9 mouse cellular contexts compared by ENCODE assay signal in genomic region chr2:4499257-4499656, GRCm38 (mm10).
A peak's percentile ranks its signal among the peaks of the same experiment; 100 is the strongest.
DNase-seq lines count a peak whose midpoint lies in the region; ATAC-seq and TF ChIP-seq lines count a peak whose summit lies in the region.
"Had no signal": no experiment of that assay in that cellular context is flagged by ENCODE, and none has a peak within 500 bp of the region (broad histone marks: within the 10 kb centered on the region; RNA-seq: fewer than 3 reads in every experiment).

No protein-coding gene starts in this region.

- TF ChIP-seq CTCF in brain, embryonic 14.5 days (IDR thresholded peaks at IDR 0.05; ENCODE audit: borderline replicate concordance, extremely low read depth, insufficient read depth, insufficient read length): peak; percentile 59; the same call in 1 of the 2 replicates

- peaks cover 10% of the 10 kb centered on the region; the same call in 1 of the 2 replicates for H3K4me1 ChIP-seq in hindbrain, embryonic 10.5 days (replicated peaks)
- 0 out of 2 replicates have a peak, but pooled peaks cover 3% of the 10 kb centered on the region for H3K4me1 ChIP-seq in hindbrain, embryonic 12.5 days
- H3K4me1 ChIP-seq in forebrain, embryonic 10.5 days: no peaks in the 10 kb centered on the region
- H3K4me1 ChIP-seq: limb, embryonic 15.5 days had no signal

- no peak for TF ChIP-seq POLR2A in brain, embryonic 14.5 days (IDR thresholded peaks at IDR 0.05; ENCODE audit: borderline replicate concordance, extremely low read depth, insufficient read depth, insufficient read length, poor library complexity, severe bottlenecking)

- no peak overlapping the region for H3K27ac ChIP-seq in hindbrain, embryonic 10.5 days
- H3K27ac ChIP-seq in hindbrain, embryonic 12.5 days: no peak overlapping the region
- H3K27ac ChIP-seq in forebrain, embryonic 10.5 days: 0 out of 2 replicates have a peak overlapping the region, but pooled peaks have one; percentile 26

- no peaks in the 10 kb centered on the region for H3K9me3 ChIP-seq in hindbrain, embryonic 10.5 days
- no peaks in the 10 kb centered on the region for H3K9me3 ChIP-seq in hindbrain, embryonic 12.5 days (replicated peaks)
- H3K9me3 ChIP-seq in forebrain, embryonic 10.5 days: no peaks in the 10 kb centered on the region
- H3K9me3 ChIP-seq: limb, embryonic 15.5 days had no signal

- H3K9ac ChIP-seq in hindbrain, embryonic 12.5 days: no peak overlapping the region
- H3K9ac ChIP-seq: limb, embryonic 15.5 days had no signal

- no peaks in the 10 kb centered on the region for H3K27me3 ChIP-seq in hindbrain, embryonic 10.5 days (ENCODE audit: insufficient read depth, poor library complexity, severe bottlenecking)
- H3K27me3 ChIP-seq in hindbrain, embryonic 12.5 days: no peaks in the 10 kb centered on the region
- H3K27me3 ChIP-seq in forebrain, embryonic 10.5 days (ENCODE audit: poor library complexity, severe bottlenecking): no peaks in the 10 kb centered on the region
- H3K27me3 ChIP-seq: limb, embryonic 15.5 days had no signal

- DNase-seq in hindbrain, embryonic 10.5 days (ENCODE audit: low spot score): peak; percentile 61
- peak; percentile 82 for DNase-seq in CD4-positive, CD25-positive, alpha-beta regulatory T cell, adult 2 months (ENCODE audit: low read depth, low spot score)
- DNase-seq in brain, embryonic 14.5 days (ENCODE audit: low read depth): peak; percentile 87
- peak; percentile 60 for DNase-seq in forebrain, embryonic 10.5 days (ENCODE audit: extremely low spot score, low spot score)
- DNase-seq in induced T-regulatory cell, adult 2 months (ENCODE audit: low read depth): peak; percentile 87
- DNase-seq in lung, postnatal 10 days: peak; percentile 83
- peak; percentile 18 to 54 for DNase-seq in spleen, postnatal 14 days (ENCODE audit: low spot score in 2 of 2)

- peaks cover 82% of the 10 kb centered on the region for H3K36me3 ChIP-seq in hindbrain, embryonic 10.5 days
- H3K36me3 ChIP-seq in hindbrain, embryonic 12.5 days: peaks cover 33% of the 10 kb centered on the region
- H3K36me3 ChIP-seq in forebrain, embryonic 10.5 days (replicated peaks): peaks cover 55% of the 10 kb centered on the region

- ATAC-seq in hindbrain, embryonic 12.5 days (ENCODE audit: low FRiP score): no peak

- 11% methylated on average over 1 of the region's 1 CpGs for WGBS in hindbrain, embryonic 10.5 days
- 8% methylated on average over 1 of the region's 1 CpGs for WGBS in hindbrain, embryonic 12.5 days
- 23% methylated on average over 1 of the region's 1 CpGs for WGBS in forebrain, embryonic 10.5 days

- no peak overlapping the region for H3K4me2 ChIP-seq in hindbrain, embryonic 12.5 days (replicated peaks)
- H3K4me2 ChIP-seq: limb, embryonic 15.5 days had no signal

- no peak overlapping the region for H3K4me3 ChIP-seq in hindbrain, embryonic 10.5 days
- H3K4me3 ChIP-seq in hindbrain, embryonic 12.5 days: no peak overlapping the region
- no peak overlapping the region for H3K4me3 ChIP-seq in forebrain, embryonic 10.5 days
- H3K4me3 ChIP-seq: limb, embryonic 15.5 days had no signal

Comparison
In these comparisons a context has a peak if more than half of its experiments do, and no peak if none do; other contexts are left out.
1. DNase-seq: peak in every context shown above with its lines; median percentile 87 in brain, embryonic 14.5 days; 87 in induced T-regulatory cell, adult 2 months; 83 in lung, postnatal 10 days; 82 in CD4-positive, CD25-positive, alpha-beta regulatory T cell, adult 2 months; 61 in hindbrain, embryonic 10.5 days; 60 in forebrain, embryonic 10.5 days; 36 in spleen, postnatal 14 days.